Mouse (Mus musculus) heart, postnatal 0 days (tissue): ENCODE measurements around the gene Fut2.

Experiments used
- CTCF ChIP-seq: IDR thresholded peaks from 2 replicates; pipeline ENCODE4 v1.5.1; 2016; ENCODE audit warnings: antibody characterized with exemption, control low read depth, low read depth
- EP300 ChIP-seq: IDR thresholded peaks from 2 replicates; pipeline ENCODE4 v1.6.1; 2016; ENCODE audit warnings: antibody characterized with exemption, low read depth

DNA sequence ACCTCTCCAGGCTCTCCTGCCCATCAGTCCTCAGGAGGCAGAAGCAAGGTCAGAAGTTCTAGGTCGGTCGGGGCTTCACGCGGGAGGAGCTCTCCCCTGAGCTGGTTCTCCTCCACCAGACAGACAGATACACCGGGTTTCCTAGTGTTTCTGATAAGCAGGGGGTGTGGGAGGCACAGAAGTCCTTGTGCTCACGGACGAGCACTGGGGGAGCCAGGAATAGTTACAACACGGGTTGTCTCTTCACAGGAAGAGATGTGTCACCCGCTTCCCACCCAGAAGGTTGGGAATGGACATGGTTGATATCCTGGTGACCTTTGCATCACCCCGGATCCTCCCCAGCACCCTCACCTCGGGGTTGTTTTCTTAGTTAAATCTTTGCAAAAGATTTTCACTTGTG, 23.6 kb upstream of the Fut2 start:
- TF ChIP-seq CTCF (no peak), EP300 (no peak)
